ENCODE assay signal across 8 mouse cellular contexts in the genomic region with DNA sequence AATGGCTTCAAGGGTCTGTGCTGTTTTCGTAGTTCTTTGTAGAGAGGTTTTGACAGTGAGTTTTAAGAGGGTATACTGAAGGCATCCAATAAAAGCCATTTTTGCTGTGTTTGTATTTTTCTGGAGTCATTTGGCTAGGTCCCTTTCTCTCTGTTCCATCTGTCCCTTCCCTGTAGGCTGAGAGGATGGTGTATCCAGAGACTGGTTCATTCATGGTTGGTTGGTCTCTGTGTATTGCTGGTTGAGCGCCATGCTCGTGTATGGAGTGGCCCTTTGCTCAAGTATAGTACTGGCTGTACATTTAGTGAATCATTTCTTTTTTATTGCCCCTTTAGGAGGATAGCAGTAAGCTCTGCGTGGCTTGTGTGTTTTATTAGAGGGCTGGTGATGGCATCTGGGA. TPM values are rescaled to one million over a fixed set of nuclear protein-coding genes. Genes with fewer than 3 reads are reported as not detected.
DNase-seq lines count a peak whose midpoint lies in the region; ATAC-seq and TF ChIP-seq lines count a peak whose summit lies in the region.

No protein-coding gene starts in this region.

- no peak overlapping the region for H3K4me2 ChIP-seq in heart, embryonic 12.5 days
- no peak overlapping the region for H3K4me2 ChIP-seq in lung, postnatal 0 days (replicated peaks; ENCODE audit: low read depth, low read length)
- H3K4me2 ChIP-seq in intestine, embryonic 15.5 days (replicated peaks): no peak overlapping the region
- H3K4me2 ChIP-seq in stomach, embryonic 15.5 days: no peak overlapping the region

- no peak for ATAC-seq in heart, embryonic 12.5 days (ENCODE audit: insufficient number of reproducible peaks, low FRiP score)
- no peak for ATAC-seq in lung, postnatal 0 days
- ATAC-seq in intestine, embryonic 15.5 days: peak; percentile 31
- no peak for ATAC-seq in stomach, embryonic 15.5 days (ENCODE audit: insufficient read depth, low FRiP score, low read depth)

- no peak for DNase-seq in heart, adult 18-20 months
- no peak for DNase-seq in lung, postnatal 0 days (ENCODE audit: low spot score)
- DNase-seq in lung, postnatal 4 days: no peak
- DNase-seq in kidney, adult 9 months: no peak
- DNase-seq in gastrocnemius, postnatal 25 days: no peak

- no peaks in the 10 kb centered on the region for H3K27me3 ChIP-seq in heart, embryonic 12.5 days (replicated peaks)
- no peaks in the 10 kb centered on the region for H3K27me3 ChIP-seq in lung, postnatal 0 days (replicated peaks; ENCODE audit: insufficient read depth, low read length)
- no peaks in the 10 kb centered on the region for H3K27me3 ChIP-seq in intestine, embryonic 15.5 days (replicated peaks)
- no peaks in the 10 kb centered on the region for H3K27me3 ChIP-seq in stomach, embryonic 15.5 days (replicated peaks)

- no peak overlapping the region for H3K9ac ChIP-seq in heart, embryonic 12.5 days
- H3K9ac ChIP-seq in lung, postnatal 0 days (replicated peaks; ENCODE audit: low read depth): no peak overlapping the region
- H3K9ac ChIP-seq in intestine, embryonic 15.5 days: no peak overlapping the region
- no peak overlapping the region for H3K9ac ChIP-seq in stomach, embryonic 15.5 days

- TF ChIP-seq EP300 in lung, postnatal 0 days (IDR thresholded peaks at IDR 0.05): no peak

- H3K27ac ChIP-seq in heart, embryonic 12.5 days (ENCODE audit: poor library complexity, severe bottlenecking): peak overlapping the region; percentile 78
- H3K27ac ChIP-seq in lung, postnatal 0 days (ENCODE audit: low read length): 0 out of 2 replicates have a peak overlapping the region, but pooled peaks have one; percentile 47
- peak overlapping the region; percentile 70; the same call in 1 of the 2 replicates for H3K27ac ChIP-seq in intestine, embryonic 15.5 days
- peak overlapping the region; percentile 74 for H3K27ac ChIP-seq in stomach, embryonic 15.5 days

- H3K4me1 ChIP-seq in heart, embryonic 12.5 days (replicated peaks): peaks cover 66% of the 10 kb centered on the region
- H3K4me1 ChIP-seq in lung, postnatal 0 days (ENCODE audit: insufficient read depth, low read depth, low read length): peaks cover 20% of the 10 kb centered on the region; the same call in 1 of the 2 replicates
- peaks cover 36% of the 10 kb centered on the region for H3K4me1 ChIP-seq in intestine, embryonic 15.5 days (replicated peaks)
- H3K4me1 ChIP-seq in stomach, embryonic 15.5 days: peaks cover 47% of the 10 kb centered on the region

- no peak for TF ChIP-seq CTCF in lung, postnatal 0 days (IDR thresholded peaks at IDR 0.05)

- H3K4me3 ChIP-seq in heart, embryonic 12.5 days: no peak overlapping the region
- H3K4me3 ChIP-seq in lung, postnatal 0 days (ENCODE audit: low read depth, low read length): no peak overlapping the region
- H3K4me3 ChIP-seq in intestine, embryonic 15.5 days (replicated peaks): no peak overlapping the region
- no peak overlapping the region for H3K4me3 ChIP-seq in stomach, embryonic 15.5 days (replicated peaks)

- no peaks in the 10 kb centered on the region for H3K36me3 ChIP-seq in heart, embryonic 12.5 days
- no peaks in the 10 kb centered on the region for H3K36me3 ChIP-seq in lung, postnatal 0 days (ENCODE audit: insufficient read depth, low read length)
- no peaks in the 10 kb centered on the region for H3K36me3 ChIP-seq in intestine, embryonic 15.5 days
- H3K36me3 ChIP-seq in stomach, embryonic 15.5 days: no peaks in the 10 kb centered on the region

- WGBS in heart, embryonic 12.5 days: 82% methylated on average over 4 of the region's 4 CpGs
- 55% methylated on average over 4 of the region's 4 CpGs for WGBS in lung, postnatal 0 days
- WGBS in intestine, embryonic 15.5 days: 62% methylated on average over 4 of the region's 4 CpGs
- whole genome bisulfite sequencing in stomach, embryonic 15.5 days: 68% methylated on average over 4 of the region's 4 CpGs

- no peaks in the 10 kb centered on the region for H3K9me3 ChIP-seq in heart, embryonic 12.5 days (replicated peaks)
- H3K9me3 ChIP-seq in lung, postnatal 0 days (ENCODE audit: low read length): no peaks in the 10 kb centered on the region
- H3K9me3 ChIP-seq in intestine, embryonic 15.5 days: no peaks in the 10 kb centered on the region
- no peaks in the 10 kb centered on the region for H3K9me3 ChIP-seq in stomach, embryonic 15.5 days

RNA-seq across cellular contexts. Expression of a gene that starts 30.3 kb away (rescaled TPM):
- 16.7 and 17.7 TPM in 2 replicates for polyA plus RNA-seq in heart, embryonic 12.5 days (2016; fragmentation: Nextera tagmentation; extraction: Ambion mirVana)
- total RNA-seq in heart, adult 18-20 months (2021): 10 to 100 TPM; 15.2 to 17.6 TPM
- 18.3 and 20.1 TPM in 2 replicates for polyA plus RNA-seq in lung, postnatal 0 days (2015; fragmentation: Nextera tagmentation; extraction: Ambion mirVana)
- polyA plus RNA-seq in intestine, embryonic 15.5 days (2015; fragmentation: Nextera tagmentation; extraction: Ambion mirVana): 15.8 and 17.9 TPM in 2 replicates
- 21.4 and 24.7 TPM in 2 replicates for polyA plus RNA-seq in stomach, embryonic 15.5 days (2015; fragmentation: Nextera tagmentation; extraction: Ambion mirVana)
- total RNA-seq in gastrocnemius, postnatal 25 days (2021): 10 to 100 TPM in 1 of 2 experiments, 1 to 10 TPM in 1; 9.9 to 10.3 TPM
